Mouse (Mus musculus): Measurements from ENCODE around the gene Ret. TPM values are rescaled to one million over a fixed set of nuclear protein-coding genes. Genes with fewer than 3 reads are reported as not detected.

The Ret gene
- total RNA-seq, 1 experiment from 2014 or later: not detected

DNA sequence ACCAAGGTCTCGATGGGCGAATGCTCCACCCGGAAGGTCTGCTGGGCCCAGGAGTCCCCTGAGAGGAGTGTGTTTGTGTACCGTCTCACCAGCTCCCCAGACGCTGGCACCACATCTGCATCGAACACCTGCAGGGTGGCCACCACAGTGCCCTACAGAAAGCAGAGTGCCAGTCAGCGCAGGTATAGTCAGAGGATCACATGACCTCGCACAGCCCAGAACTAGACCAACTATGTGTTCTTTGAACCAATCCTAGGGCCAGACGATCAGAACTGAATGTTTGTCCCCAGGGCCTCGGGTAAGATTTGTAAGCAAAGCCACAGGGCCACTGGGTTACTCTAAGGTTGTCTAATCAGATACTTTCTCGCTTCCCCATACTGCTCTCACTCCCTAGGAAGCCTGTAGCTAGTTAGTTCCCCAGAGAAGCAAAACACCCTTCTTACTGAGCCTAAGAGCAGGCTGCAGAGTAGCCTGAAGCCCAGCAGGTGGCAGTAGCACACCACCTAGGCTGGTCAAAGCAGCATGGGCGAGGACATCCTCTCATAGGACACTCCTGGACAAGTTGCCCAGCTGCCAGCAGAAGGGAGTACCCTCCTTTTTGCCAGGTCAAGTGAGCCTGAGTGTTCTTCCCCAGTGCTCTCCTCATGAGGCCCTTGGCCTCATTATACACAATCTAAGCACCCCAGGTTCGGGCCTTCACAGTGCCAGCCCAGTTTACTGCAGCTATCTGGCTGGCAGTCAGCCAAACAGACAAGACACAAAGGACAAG is 18.0 kb downstream of the Ret start:
- peak; percentile 99 for ATAC-seq (replicated peaks; ENCODE audit: low read depth, poor library complexity, severe bottlenecking)

DNA sequence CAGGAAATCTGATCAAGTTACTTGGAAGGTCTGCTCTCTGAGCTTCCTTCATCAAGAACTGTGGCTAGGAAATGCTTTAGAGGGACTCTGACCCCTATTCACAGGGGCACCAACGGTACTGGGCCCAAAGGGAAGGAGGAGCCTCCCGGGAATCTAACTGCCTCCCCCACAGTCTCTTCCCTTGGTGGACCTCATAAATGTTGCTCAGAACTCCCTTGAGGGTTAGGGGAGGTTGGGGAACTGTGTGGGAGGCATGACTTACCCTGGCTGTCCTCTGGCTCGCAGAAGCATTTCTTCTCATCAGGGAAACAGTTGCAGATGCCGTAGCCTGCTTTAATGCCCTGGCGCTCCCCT is 23.6 kb downstream of the Ret start:
- no peak for ATAC-seq (replicated peaks; ENCODE audit: low read depth, poor library complexity, severe bottlenecking)

GRCm38 (mm10) chr6:118173251-118173974 is 24.1 kb downstream of the Ret start:
- no peak for ATAC-seq (replicated peaks; ENCODE audit: low read depth, poor library complexity, severe bottlenecking)

- ATAC-seq (replicated peaks; ENCODE audit: low read depth, poor library complexity, severe bottlenecking): no peak
Measured at GRCm38 (mm10) chr6:118171386-118171785, 26.1 kb downstream of the Ret start.

GRCm38 (mm10) chr6:118168106-118168505 is 29.4 kb downstream of the Ret start:
- no peak for ATAC-seq (replicated peaks; ENCODE audit: low read depth, poor library complexity, severe bottlenecking)

- peak; percentile 97 for ATAC-seq (replicated peaks; ENCODE audit: low read depth, poor library complexity, severe bottlenecking)
Measured at GRCm38 (mm10) chr6:118167013-118167412, 30.5 kb downstream of the Ret start.

- no peak for ATAC-seq (replicated peaks; ENCODE audit: low read depth, poor library complexity, severe bottlenecking)
Measured at GRCm38 (mm10) chr6:118165516-118165915, 32.0 kb downstream of the Ret start.

DNA sequence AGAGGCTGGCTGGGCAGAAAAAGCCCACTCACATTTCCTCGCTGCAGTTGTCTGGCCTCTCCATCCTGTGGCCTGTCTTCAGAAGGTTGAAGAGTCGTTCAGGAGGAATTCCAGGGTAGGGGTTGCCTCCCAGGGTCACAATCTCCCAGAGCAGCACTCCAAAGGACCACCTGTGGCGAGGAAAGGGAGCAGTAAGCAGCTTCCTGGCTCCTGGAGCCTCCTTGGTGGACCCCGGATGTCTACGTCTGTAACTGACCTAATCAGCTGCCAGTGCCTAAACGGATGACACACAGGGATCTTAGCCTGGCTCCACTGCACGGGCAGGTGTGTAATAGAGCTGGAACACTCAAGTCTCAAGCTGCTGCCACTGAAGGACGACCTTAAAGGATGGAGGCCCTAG is 32.8 kb downstream of the Ret start:
- ATAC-seq (replicated peaks; ENCODE audit: low read depth, poor library complexity, severe bottlenecking): no peak

DNA sequence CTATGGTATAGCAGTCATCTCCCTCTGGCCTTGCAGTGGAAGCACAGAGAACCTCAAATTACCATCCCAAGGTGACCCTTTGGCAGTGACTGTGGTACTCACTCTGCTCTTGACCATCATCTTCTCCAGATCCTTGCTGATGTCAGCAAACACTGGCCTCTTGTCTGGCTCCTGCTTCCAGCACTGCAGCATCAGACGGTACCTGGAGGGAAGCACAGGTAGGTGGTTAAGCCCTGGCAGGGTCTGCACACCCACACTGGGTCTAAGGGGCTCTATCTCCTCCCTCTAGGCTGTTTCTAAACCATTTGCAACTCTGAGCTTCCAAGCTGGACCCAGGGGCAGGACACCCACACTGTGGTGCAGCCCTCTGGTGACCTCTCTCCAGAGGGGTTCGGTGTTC is 34.4 kb downstream of the Ret start:
- ATAC-seq (replicated peaks; ENCODE audit: low read depth, poor library complexity, severe bottlenecking): no peak

DNA sequence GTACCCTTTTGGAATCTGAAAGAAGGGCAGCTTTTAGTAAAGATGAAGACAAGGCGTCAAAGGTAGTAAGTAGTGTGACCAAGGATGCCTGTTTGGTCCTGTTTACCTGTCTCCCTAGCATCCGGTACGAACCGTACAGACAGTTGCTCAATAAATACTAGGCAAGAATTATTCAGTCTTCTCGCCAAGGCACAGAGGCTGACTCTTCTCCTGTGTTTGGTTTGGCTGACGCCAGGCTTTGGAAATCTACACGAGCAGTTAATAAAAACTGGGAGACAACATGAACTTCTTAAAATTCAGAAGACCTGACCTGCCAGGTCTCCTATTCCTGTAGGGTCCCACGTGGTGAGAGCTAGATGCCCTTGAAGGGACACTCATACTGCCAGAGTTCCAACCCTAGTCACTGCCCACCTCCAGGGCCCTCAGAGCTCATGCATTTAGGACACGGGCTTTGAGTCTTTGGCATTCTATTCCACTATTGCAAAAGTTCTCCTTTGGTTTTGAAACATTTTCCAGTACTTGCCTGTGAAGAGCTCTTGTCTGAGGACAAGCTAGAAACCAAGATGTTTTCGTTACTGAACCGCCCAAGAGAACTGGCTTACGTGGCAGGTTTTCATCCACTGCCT is 34.9 kb downstream of the Ret start:
- ATAC-seq (replicated peaks; ENCODE audit: low read depth, poor library complexity, severe bottlenecking): no peak

DNA sequence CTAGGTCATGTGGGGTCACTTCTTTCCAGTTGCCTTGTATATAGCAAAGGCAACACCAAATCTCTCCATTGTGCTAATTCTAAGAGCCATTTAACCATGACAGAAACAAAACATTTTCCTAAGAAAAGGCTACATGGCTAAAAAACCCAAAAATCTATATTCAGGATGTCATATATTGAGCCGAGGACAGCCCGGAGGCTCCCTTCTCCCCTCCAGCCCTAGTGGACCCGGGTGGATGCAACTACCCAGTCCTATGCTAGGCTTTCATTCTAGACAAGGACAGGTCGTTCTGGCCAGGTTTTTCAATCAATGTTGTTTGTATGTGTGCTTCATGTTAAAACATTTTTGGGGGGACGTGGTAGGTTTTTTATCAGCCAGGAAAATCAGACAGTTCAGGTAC is 44.4 kb downstream of the Ret start:
- ATAC-seq (replicated peaks; ENCODE audit: low read depth, poor library complexity, severe bottlenecking): no peak

DNA sequence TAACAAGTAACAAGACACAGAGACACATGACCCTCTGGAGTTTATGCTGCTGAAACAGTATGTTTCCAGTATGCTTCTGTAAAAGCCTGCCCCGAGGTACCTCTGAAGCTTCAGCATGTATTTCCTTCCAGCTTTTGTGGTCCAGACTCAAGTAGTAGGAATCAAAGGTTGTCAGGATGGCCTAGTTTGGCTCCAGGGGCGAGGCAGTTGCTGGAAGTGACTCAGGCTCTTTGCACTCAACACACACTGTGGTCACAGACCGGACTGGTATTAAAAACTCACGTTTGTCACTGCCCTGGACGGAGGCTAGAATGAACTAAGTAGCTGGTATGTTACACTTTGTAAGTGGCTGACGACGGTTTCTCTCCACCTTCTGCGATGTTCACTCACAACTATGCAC is 46.5 kb downstream of the Ret start:
- ATAC-seq (replicated peaks; ENCODE audit: low read depth, poor library complexity, severe bottlenecking): peak; percentile 43; the same call in 1 of the 2 replicates

GRCm38 (mm10) chr6:118150538-118150937 is 47.0 kb downstream of the Ret start:
- ATAC-seq (replicated peaks; ENCODE audit: low read depth, poor library complexity, severe bottlenecking): peak; percentile 28; the same call in 1 of the 2 replicates

DNA sequence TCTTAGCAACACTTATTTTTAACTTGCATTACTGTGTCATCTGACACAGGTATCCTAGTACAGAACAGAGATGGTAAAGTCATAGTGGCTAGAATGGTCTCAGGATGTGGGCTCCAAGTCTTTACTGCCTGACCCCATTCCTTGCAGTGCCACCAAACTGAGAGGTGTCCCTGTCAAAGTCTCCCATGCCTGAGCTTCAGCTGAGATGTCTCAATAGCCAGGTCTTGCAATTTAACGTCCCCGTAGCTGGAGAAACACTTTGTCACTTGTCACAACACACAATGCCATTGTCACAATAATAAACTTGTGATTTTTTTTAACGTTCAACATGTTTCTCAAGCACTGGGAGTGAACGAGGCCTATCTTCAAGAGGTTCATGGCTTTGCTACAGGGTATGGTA is 47.4 kb downstream of the Ret start:
- ATAC-seq (replicated peaks; ENCODE audit: low read depth, poor library complexity, severe bottlenecking): no peak

DNA sequence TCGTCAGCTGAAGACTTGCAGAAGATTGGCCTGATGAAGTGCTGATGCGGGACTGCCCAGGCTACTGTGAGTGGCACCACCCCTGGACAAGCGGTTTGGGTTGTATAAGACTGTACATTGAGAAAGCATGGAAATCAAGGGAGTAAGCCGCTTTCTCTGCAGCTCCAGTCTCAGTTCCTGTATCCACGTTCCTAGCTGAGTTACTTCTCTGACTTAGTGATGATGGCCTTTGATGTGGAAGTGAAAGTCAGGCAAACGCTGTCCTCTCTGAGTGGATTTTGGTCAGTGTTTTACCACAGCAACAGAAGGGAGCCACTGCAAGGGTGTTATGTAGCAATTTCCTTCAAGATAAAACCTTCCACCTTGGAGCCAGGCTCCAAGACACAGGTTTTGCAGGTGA is 56.6 kb downstream of the Ret start:
- peak; percentile 55 for ATAC-seq (replicated peaks; ENCODE audit: low read depth, poor library complexity, severe bottlenecking)

DNA sequence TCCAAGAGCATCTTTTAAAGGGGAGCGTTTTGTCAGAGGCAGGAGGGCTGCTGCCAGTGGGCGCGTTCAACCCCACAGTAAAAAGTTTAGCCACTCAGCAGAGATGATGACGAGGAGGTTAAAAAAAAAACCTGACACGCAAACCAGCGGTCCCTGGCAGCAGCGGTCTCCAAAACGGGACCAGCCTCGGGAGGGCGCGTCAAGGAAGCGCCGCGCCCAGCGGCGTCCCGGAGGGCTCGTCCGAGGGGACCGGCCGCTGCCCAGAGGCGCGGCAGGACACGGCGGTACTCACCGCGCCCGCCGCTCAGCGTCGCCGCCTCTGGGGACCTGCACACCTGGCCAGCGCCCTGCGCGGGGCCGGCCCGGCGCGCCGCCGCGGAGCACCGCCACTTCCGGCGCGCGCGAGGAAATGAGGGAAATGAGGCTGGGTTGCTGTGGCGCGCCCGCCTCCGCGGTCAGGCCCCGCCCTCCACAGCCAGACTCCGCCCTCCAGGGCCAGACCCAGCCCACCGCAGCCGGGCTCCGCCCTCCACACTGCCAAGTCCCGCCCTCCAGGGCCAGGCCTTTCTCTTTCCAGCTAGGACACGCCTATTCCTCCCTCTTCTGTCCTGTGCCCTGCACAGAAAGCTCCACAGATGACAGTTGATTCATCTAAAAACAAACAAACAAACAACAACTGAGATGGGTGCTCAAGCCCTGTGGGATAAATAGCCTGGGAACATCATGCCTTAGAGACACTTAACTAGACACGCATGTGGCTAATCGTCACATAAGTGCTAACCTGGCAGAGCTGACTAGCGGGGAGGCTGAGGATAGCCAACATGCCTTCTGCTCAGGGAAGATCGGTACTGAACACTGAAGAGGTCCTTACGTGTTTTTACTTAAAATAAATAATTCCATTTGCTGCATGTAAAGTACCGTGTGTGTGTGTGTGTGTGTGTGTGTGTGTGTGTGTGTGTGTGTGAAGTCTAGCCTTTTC is 58.5 kb downstream of the Ret start, which contains the start of gene Csgalnact2:
Gene Csgalnact2 (minus strand): TSS at position 410 of the 979 bp plus-strand sequence.
- peak; percentile 77 for ATAC-seq (replicated peaks; ENCODE audit: low read depth, poor library complexity, severe bottlenecking)

DNA sequence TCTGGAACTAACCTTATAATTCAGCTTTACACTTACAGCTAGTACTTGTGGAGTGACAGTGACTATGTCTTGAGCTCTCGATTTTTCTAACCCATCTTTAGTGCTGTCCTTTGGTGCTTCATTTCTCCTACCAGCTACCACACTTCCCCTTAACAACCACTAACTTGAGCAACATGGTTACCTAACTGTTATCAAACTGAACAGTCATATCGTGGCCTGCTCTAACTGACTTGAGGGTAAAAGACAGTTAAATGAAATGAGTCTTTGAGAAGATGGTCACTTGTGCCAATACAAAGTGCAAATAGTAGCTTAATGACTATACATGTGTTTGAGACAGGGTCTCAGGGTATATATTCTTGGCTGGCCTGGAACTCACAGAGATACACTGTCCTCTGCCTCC is 60.4 kb downstream of the Ret start:
- peak; percentile 56 for ATAC-seq (replicated peaks; ENCODE audit: low read depth, poor library complexity, severe bottlenecking)

GRCm38 (mm10) chr6:118134461-118134860 is 63.1 kb downstream of the Ret start:
- no peak for ATAC-seq (replicated peaks; ENCODE audit: low read depth, poor library complexity, severe bottlenecking)

DNA sequence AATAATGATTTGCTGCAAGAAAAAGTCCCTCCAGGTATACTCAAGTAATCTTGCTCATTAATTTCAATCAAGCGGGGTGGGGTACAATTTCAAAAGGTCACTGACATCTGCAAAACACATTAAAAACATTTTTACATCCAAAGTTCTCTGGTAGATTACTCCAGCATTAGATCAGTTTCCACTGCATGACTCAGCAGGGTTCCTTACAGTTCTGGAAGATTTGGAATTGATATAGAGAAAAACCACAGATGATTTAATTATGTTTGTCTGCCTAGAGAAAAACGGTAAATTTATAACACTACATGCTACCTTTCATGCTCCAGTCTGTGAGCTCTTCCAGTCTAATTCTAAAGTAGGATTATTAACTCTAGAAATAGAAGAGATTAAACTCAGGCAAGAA is 67.5 kb downstream of the Ret start:
- ATAC-seq (replicated peaks; ENCODE audit: low read depth, poor library complexity, severe bottlenecking): no peak
